Mouse (Mus musculus) C2C12 (cell line): ENCODE measurements around the gene Scaf1. TPM values are rescaled to one million over a fixed set of nuclear protein-coding genes. Genes with fewer than 3 reads are reported as not detected.

Experiments
- H3K27me3 ChIP-seq: one replicate; pipeline ENCODE4 v1.6.1; 2011; ENCODE audit not compliant: control insufficient read depth, insufficient read depth, insufficient read length
- H3K36me3 ChIP-seq: one replicate; pipeline ENCODE4 v1.6.1; 2011; ENCODE audit not compliant: control insufficient read depth, insufficient read depth
- H3K4me3 ChIP-seq: one replicate; pipeline ENCODE4 v1.5.1; 2011; ENCODE audit warnings: mild to moderate bottlenecking, control low read depth; ENCODE audit not compliant: poor library complexity, insufficient read depth, severe bottlenecking
- H3K79me2 ChIP-seq: one replicate; pipeline ENCODE4 v1.6.1; 2011; ENCODE audit not compliant: control insufficient read depth, insufficient read depth
- H3K79me3 ChIP-seq: one replicate; pipeline ENCODE4 v1.6.1; 2011; ENCODE audit warnings: low read depth, control low read depth
- H3ac ChIP-seq: one replicate; pipeline ENCODE3; 2011; ENCODE audit warnings: low read depth; ENCODE audit not compliant: control insufficient read depth, insufficient read length
- CEBPB ChIP-seq: IDR thresholded peaks from one replicate; pipeline ENCODE4 v1.6.1; 2011; ENCODE audit warnings: low read depth, mild to moderate bottlenecking, control low read depth, moderate library complexity
- CTCF ChIP-seq: IDR thresholded peaks from one replicate; pipeline ENCODE4 v1.5.1; 2011; ENCODE audit not compliant: control insufficient read depth, insufficient read depth, insufficient read length
- FOSL1 ChIP-seq: IDR thresholded peaks from one replicate; pipeline ENCODE4 v1.8.0; 2011; ENCODE audit warnings: mild to moderate bottlenecking, low read length; ENCODE audit not compliant: poor library complexity, insufficient read depth, severe bottlenecking
- MAX ChIP-seq: IDR thresholded peaks from one replicate; pipeline ENCODE4 v1.6.1; 2011; ENCODE audit warnings: mild to moderate bottlenecking, control low read depth
- MYOD1 ChIP-seq: IDR thresholded peaks from one replicate; pipeline ENCODE4 v1.6.1; 2011; ENCODE audit warnings: low read depth; ENCODE audit not compliant: control insufficient read depth, insufficient read length
- MYOG ChIP-seq: IDR thresholded peaks from one replicate; pipeline ENCODE4 v1.6.1; 2011; ENCODE audit not compliant: control insufficient read depth, insufficient read length; ENCODE audit errors: extremely low read depth
- USF1 ChIP-seq: IDR thresholded peaks from one replicate; pipeline ENCODE4 v1.6.1; 2011; ENCODE audit warnings: low read depth, mild to moderate bottlenecking, control low read depth, moderate library complexity
- polyA plus RNA-seq: library from polyadenylated mRNA; unstranded; fragments of >200 nt; fragmentation: generic; extraction: Trizol; gene quantifications from one replicate; pipeline ENCODE4 v1.2.1, GENCODE M21; 2012; ENCODE audit warnings: missing spikeins

The Scaf1 gene
- polyA plus RNA-seq, 1 experiment = 58.4 TPM

DNA sequence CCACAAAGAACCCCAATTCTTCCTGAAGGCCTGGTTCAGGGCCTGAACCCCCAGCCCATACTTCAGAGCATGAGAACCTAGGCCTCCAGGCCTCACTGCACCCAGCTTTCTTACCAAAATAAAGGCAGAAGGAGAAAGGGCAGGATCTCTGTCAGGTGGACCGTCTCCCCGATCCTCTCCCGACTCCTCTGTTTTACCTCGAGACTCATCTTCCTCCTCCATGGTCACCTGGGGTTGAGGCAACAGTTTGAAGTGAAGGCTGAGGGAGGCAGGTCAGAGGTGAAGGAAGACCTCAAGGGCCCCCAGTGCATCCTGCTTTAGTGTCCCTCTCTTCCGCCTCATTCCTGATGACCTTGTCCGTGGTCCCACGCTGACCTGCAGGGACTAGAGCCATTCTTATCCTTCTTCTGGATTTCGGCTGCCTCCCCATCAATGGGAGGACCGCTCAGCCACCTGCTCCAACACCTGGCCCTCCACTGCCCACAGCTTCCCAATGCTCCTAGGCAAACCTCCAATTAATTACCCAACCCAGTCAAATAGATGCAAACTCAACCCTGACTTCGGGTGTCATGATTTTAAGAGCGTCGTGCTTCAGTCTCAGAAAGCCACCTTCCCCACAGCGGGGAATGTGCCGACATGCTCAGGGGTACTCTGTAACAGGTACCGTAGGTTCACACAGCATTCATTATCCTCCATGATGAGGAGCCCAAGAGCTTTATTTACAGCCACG is 2.6 kb downstream of the Scaf1 start:
- TF ChIP-seq MYOD1 (no peak), CEBPB (no peak), FOSL1 (no peak), MYOG (no peak), USF1 (no peak), CTCF (no peak), MAX (no peak)
- H3K79me2 ChIP-seq = peaks cover 68% of the 10 kb centered on the region
- H3K4me3 ChIP-seq = no peak overlapping the region
- peaks cover 36% of the 10 kb centered on the region for H3K79me3 ChIP-seq
- peaks cover 34% of the 10 kb centered on the region for H3K36me3 ChIP-seq
- H3K27me3 ChIP-seq = no peaks in the 10 kb centered on the region
- no peak overlapping the region for H3ac ChIP-seq

DNA sequence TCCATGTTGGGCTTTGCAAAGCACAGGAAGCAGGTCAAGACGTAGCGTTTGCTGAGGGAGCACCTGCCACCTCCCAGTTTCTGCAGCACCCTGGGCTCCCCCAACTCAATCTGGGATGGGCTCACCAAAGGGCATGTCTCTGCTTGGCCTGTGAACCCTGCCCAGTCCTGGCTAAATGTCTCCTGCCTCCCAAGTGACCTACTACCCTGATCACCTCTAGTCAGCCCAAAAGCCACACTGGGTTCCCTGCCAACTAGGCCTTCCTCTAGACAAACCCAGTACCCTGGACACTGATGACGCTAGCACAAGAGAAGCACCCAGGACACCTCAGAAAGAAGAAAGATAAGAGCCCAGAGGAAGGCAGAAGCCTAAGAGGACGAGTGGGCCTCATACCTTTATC is 3.3 kb downstream of the Scaf1 start:
- Histone ChIP-seq H3K36me3 (peaks cover 34% of the 10 kb centered on the region), H3K79me2 (peaks cover 63% of the 10 kb centered on the region), H3K27me3 (no peaks in the 10 kb centered on the region), H3ac (no peak overlapping the region), H3K79me3 (peaks cover 36% of the 10 kb centered on the region), H3K4me3 (no peak overlapping the region)
- no peak for TF ChIP-seq USF1
- TF ChIP-seq CEBPB = no peak
- TF ChIP-seq MYOG = no peak
- TF ChIP-seq FOSL1 = no peak

DNA sequence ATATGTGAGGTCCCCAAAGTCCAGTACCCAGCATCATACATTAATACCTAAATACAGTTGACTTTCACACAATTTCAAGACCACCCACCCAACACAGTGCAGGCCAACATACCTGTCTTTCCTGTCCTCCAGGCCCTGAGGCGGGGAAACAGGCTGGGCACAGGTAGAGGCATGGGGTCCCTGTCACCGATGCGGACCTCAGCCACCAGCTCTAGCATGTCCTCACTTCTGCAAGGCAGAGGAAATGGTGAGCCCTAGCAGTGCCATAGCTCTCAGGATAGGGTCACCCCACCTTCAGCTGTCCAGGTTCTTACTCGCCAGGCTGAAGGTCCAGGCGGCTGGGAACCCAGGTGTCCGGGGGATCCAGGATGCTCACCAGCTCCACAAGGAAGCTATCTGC is 4.2 kb downstream of the Scaf1 start:
- peaks cover 36% of the 10 kb centered on the region for H3K79me3 ChIP-seq
- H3K27me3 ChIP-seq = no peaks in the 10 kb centered on the region
- peaks cover 63% of the 10 kb centered on the region for H3K79me2 ChIP-seq
- H3K4me3 ChIP-seq = no peak overlapping the region
- no peak for TF ChIP-seq MAX
- TF ChIP-seq CTCF = no peak
- TF ChIP-seq MYOG = no peak
- TF ChIP-seq FOSL1 = no peak
- no peak for TF ChIP-seq CEBPB
- TF ChIP-seq USF1 = no peak
- TF ChIP-seq MYOD1 = no peak
- H3ac ChIP-seq = no peak overlapping the region
- H3K36me3 ChIP-seq = peaks cover 34% of the 10 kb centered on the region

DNA sequence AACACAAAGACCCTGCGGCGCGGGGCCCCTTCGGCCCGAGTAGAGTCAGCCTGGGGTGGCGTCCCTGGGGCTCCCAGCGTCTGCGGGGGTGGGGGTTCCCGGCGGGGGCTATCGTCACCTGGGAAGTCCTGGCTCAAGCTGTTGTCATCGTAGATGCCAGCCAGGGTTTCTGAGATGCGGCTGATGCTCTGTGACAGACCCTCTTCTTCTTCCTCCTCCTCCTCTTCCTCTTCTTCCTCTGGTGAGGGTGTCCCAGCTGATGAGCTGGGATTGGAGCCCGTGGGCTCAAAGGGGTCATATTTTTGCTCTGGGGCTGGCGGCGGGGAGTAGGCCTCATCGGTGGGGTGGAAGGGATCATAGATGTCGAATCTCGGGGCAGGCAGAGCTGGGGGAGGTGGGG is 7.8 kb downstream of the Scaf1 start:
- Histone ChIP-seq H3K27me3 (no peaks in the 10 kb centered on the region), H3K4me3 (no peak overlapping the region), H3K79me2 (peaks cover 47% of the 10 kb centered on the region), H3K36me3 (peaks cover 46% of the 10 kb centered on the region), H3ac (no peak overlapping the region), H3K79me3 (peaks cover 18% of the 10 kb centered on the region)
- TF ChIP-seq MYOD1 (no peak), CTCF (no peak), USF1 (no peak), MAX (no peak), MYOG (no peak), FOSL1 (no peak), CEBPB (no peak)

DNA sequence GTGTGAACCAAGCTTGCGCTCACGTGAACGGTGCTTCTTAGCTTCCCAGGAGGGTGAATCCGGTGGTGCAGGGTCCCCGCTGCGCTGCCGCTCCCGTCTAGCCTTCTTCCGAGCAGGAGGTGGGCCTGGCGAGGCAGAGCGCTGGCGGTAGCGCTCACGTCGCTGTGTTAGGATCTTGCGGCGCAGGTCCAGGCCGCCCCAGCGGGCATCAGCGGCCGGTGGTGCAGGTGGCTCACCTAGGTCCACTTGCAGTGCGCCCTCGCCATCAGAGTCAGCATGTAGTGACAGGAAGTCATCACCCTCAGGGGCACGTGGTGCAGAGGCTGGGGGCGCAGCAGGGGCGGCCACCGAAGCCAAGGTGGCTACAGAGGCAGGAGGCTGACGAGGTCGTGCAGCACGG is 8.3 kb downstream of the Scaf1 start:
- Histone ChIP-seq H3K27me3 (no peaks in the 10 kb centered on the region), H3K4me3 (no peak overlapping the region), H3K79me2 (peaks cover 41% of the 10 kb centered on the region), H3K36me3 (peaks cover 47% of the 10 kb centered on the region), H3K79me3 (peaks cover 13% of the 10 kb centered on the region), H3ac (no peak overlapping the region)
- no peak for TF ChIP-seq CTCF
- TF ChIP-seq MYOG = no peak
- no peak for TF ChIP-seq FOSL1
- no peak for TF ChIP-seq USF1
- no peak for TF ChIP-seq MYOD1
- TF ChIP-seq CEBPB = no peak
- no peak for TF ChIP-seq MAX

DNA sequence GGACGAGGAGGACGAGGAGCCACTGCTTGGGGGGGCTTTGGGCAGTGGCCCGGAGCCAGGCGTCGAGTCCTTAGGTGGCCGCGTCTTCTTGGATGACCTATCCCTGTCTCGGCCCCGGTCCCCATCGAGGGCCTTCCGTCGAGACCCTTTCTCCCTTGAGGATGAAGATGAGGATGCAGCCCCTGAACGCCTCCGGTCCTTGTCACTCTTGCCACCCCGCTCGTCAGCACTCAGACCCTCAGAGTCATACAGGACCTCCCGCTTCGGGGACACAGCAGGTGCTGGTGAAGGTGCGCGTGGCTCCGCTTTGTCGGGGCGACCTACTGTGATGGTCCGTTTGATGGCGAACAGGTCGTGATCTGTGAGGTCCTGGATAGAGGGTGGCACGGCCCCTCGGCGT is 9.0 kb downstream of the Scaf1 start:
- no peaks in the 10 kb centered on the region for H3K27me3 ChIP-seq
- TF ChIP-seq MYOG (no peak), USF1 (no peak), MAX (no peak), FOSL1 (no peak), CTCF (no peak), MYOD1 (no peak), CEBPB (no peak)
- H3K4me3 ChIP-seq = no peak overlapping the region
- H3K79me2 ChIP-seq = peaks cover 35% of the 10 kb centered on the region
- peaks cover 42% of the 10 kb centered on the region for H3K36me3 ChIP-seq
- peaks cover 9% of the 10 kb centered on the region for H3K79me3 ChIP-seq
- H3ac ChIP-seq = no peak overlapping the region
